Mouse (Mus musculus): ENCODE measurements at regions not wholly inside any gene's neighbourhood (a gene's known extent, or its start where the extent isn't known, plus 50 kb on each side); places are given as distances from the start of the nearest gene placed in this dataset.

GRCm38 (mm10) chr13:69279647-69280046 is 253.9 kb upstream of the Nsun2 start:
- DNase-seq (ENCODE audit: low spot score in 2 of 2): no peak

DNA sequence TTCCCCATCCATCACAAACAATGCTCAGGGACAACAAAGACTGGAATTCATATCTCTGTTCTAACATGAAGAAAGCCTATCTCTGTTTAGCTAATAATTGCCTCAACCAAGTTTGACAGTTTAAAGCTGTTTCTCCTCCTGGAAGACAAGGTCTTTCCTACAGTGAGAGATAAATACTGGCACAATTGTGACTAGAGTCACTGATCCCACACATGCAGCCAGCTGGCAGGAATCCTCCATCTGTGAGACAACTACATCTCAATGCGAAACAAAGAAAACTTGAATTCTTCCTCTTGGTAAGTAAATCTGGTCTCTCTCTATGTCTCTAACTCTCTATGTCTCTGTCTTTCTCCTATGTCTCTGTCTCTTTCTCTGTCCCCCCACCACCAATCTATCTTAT is 239.1 kb upstream of the Nsun2 start:
- DNase-seq (ENCODE audit: low spot score in 2 of 2): peak; percentile 58 to 66

DNA sequence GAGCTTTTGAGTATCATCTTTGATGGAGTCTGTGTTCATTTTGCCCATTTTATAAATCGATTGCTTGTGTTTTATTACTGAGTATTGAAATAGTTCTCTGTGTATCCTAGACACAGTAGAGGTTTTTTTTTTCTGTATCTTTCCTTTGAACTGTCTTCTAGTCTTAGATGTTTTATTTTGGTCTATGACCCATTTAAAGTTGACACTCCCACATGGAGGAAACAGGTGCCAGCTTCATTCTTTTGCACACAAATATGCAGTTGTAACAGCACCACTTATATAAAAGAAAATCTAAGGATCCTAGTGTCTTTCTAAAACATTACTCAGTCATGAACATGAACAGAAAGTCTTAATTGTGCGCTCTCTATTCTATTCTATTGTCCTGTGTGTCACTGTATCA is 230.2 kb upstream of the Nsun2 start:
- DNase-seq (ENCODE audit: low spot score in 2 of 2): peak; percentile 21 to 31

GRCm38 (mm10) chr13:69330412-69331000 is 203.0 kb upstream of the Nsun2 start:
- peak; percentile 32 to 53 for DNase-seq (ENCODE audit: low spot score in 2 of 2)

- peak; percentile 12 to 21 for DNase-seq (ENCODE audit: low spot score in 2 of 2)
Observed at GRCm38 (mm10) chr13:69331537-69332435, 201.8 kb upstream of the Nsun2 start.

DNA sequence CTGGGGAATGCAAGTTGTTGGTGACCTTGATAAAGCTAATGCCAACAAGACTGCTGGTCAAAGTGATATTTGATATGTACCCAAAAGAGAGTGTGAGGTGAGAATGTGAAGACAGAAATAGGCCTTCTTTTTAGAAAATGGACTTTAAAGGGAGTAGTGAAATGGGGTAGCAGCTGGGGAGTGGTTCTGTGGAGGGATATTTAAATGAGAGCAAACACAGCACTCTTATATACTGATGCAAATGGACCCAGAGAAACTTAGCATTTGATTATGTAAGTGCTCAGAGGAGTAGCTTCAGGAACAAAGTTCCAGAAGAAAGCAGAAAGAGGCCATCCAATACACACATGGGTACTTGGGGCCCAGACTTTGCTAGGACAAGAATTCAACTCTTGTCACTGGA is 189.7 kb upstream of the Nsun2 start:
- DNase-seq (ENCODE audit: low spot score in 2 of 2): no peak

GRCm38 (mm10) chr13:69357435-69357834 is 176.1 kb upstream of the Nsun2 start:
- peak; percentile 56 to 63 for DNase-seq (ENCODE audit: low spot score in 2 of 2)

GRCm38 (mm10) chr13:69365880-69366490 is 167.6 kb upstream of the Nsun2 start:
- no peak for DNase-seq (ENCODE audit: low spot score in 2 of 2)

DNA sequence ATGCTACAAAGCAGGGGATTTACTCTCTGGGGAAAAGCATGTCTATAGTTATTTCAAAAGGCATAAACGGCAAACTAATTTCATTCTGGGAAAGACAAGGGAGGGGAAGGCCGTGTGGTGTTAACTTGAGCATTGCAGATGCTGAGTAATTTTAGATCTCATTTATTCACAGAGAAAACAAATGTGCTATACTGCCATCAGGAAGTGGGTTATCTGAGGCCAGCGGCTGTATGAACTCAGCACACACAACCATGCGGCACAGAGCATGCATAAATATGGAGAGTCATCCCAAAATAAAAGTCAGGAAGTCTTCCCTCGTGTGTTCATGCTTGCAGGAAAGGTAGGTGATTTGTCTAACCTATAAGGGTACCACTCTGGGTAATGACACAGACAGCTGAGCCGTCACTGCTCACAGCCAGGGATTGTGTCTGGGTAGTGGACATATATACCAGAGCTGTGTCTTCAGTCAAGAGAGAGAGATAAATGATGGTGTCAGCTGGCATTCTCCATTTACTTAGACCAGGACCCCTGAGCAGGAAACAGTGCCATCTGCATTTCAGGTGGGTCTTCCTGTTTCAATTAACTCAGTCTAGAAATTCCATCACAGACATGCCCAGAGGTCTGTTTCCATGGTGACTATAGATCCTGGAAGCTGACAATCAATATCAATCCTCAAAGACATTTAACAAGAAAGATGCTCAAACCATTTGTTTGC is 160.3 kb upstream of the Nsun2 start:
- peak in 1 of 2 experiments; percentile 21 for DNase-seq (ENCODE audit: low spot score in 2 of 2)

- DNase-seq (ENCODE audit: low spot score in 2 of 2): no peak
Observed at GRCm38 (mm10) chr13:69373816-69374142, 159.8 kb upstream of the Nsun2 start.

GRCm38 (mm10) chr13:69380403-69380802 is 153.1 kb upstream of the Nsun2 start:
- no peak for DNase-seq (ENCODE audit: low spot score in 2 of 2)

DNA sequence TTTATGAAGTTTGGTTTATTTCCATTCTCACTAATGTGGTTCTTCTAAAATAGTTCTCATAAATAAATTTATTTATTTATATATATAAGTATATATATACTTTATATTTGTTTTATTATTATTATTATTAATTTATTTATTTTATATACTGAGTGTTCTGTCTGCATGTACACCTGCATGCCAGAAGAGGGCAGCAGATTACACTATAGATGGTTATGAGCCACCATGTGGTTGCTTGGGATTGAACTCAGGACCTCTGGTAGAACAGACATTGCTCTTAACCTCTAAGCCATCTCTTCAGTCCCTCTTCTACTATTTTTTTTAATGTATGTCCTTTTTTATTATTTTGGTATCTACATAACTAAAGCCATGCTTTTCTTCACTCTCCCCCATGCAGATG is 148.8 kb upstream of the Nsun2 start:
- DNase-seq (ENCODE audit: low spot score in 2 of 2): no peak

DNA sequence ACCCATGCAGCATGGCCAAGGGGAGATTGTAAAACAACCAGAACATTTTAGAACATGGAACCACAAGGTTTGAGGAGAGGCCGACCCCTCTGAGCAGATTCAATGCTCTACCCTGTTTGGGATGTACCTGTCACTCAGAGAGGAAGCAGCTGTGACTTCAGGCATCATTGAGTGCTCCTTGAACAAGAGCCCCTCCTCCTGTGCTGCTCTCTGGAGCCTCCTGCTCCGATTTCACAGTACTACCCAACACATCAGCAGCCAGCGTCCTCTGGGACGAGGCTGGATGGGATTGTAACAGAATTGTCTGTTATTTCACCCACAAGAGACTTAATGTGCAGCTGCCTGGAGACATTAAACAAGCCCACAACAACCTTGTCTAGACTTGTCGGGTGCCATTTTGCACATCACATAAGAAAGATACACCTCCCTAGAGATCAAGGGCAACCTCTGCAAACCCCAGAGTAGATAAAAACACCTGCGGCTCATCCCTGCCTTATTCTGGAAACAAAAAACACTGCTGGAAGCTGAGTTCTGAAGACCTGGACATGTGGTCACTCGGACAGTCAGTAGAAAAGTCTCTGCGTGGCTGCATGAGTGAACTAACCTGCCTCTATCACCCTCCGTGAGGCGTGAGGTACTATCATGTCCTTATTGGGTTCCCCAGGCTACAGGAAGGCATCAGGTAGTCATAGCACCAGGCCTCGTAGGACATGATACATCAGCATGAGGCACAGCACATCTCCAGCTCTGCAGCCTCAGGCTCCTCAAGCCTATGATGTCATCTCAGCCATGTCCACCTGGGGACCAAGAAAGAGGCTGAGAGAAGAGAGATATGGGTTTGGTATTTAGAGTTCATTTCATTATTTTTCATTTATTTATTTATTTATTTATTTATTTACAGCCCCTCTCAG is 140.4 kb upstream of the Nsun2 start:
- DNase-seq (ENCODE audit: low spot score in 2 of 2): no peak

- DNase-seq (ENCODE audit: low spot score in 2 of 2): no peak
Observed at GRCm38 (mm10) chr13:69394544-69394943, 139.0 kb upstream of the Nsun2 start.

GRCm38 (mm10) chr13:69410359-69410758 is 123.2 kb upstream of the Nsun2 start:
- DNase-seq (ENCODE audit: low spot score in 2 of 2): no peak

DNA sequence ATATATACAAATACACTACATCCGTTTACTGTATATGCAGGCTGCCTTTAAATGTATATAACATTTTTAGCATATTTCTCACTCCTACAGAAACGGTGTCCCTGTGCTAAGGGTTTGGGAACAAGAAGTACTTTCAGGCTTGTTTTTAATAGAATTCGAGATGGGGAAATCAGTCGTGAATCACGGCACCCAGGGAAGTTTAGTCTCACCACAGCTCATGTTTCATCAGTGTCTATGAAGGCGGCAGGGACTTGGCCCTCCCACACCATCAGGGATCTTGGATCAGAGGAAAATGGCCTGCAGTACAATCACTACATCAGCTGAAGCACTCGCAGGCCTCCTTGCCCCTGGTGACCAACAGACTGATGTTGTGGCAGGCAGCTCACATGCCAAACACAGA is 118.7 kb upstream of the Nsun2 start:
- peak; percentile 19 to 38 for DNase-seq (ENCODE audit: low spot score in 2 of 2)

DNA sequence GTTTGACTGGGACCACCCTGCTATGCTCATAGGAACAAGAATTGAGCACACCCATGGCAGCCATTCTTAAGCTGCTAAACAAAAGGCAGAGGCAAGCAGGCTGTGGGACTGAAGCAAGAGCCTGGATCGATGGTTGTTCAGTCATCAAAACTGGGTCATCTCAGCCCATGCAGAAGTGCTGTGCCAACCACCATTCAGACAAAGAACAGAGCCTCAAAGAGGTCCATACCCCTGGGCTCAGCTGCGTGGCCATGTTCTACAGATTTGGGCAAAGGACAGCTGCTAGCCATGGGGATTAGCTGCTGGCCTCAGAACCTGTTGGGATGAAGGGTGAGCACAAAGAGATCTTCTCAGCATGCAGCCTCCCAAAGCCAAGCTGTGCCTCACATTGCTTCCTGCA is 116.8 kb upstream of the Nsun2 start:
- no peak for DNase-seq (ENCODE audit: low spot score in 2 of 2)

DNA sequence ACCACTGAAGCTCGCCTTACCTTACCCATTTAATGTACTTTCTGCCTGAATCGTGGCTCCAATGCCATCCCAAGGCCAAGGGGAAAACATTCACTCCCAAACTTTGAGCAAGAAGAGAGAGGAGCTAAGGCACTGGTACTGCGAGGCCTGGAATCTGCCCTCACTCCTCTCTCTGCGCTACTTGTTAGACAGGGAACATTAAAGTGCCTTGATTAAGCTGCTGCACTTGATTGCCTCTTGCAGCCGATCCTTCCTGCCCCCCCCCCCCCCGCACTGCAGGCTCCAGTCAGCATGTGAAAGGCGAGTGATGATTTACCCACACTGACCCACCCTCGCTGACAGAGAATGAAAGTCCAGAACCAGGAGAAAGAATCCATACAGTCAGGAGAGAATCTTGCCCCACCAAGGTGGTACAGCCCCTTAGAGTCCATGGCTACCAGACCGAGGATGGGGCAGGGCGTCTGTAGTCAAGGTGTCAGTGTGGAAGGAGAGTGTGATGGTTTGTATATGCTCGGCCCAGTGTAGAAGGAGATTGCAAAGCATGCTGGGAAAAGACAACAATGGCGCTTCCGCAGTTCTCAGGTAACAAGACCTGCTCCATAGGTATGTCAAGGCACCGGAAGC is 115.6 kb upstream of the Nsun2 start:
- DNase-seq (ENCODE audit: low spot score in 2 of 2): no peak

DNA sequence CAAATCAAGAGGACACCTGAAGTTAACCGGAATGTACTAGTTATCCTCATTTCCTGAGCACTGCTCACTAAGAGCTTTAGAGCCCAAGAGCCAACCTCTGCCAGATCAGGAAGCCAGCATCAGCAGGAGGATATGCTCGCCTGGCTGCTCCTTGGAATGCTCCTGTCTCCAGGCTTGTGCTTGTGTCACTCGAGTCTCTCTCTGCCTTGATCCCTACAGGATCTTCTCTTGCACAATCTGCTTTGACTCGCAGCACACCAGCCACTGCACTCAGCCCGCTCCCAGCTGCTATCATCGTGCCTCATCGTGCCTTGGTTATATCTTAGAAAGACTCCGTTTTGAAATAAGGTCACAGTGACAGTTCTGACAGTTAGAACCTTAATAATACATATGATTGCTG is 113.4 kb upstream of the Nsun2 start:
- no peak for DNase-seq (ENCODE audit: low spot score in 2 of 2)

- no peak for DNase-seq (ENCODE audit: low spot score in 2 of 2)
Observed at GRCm38 (mm10) chr13:69421966-69422365, 111.6 kb upstream of the Nsun2 start.

DNA sequence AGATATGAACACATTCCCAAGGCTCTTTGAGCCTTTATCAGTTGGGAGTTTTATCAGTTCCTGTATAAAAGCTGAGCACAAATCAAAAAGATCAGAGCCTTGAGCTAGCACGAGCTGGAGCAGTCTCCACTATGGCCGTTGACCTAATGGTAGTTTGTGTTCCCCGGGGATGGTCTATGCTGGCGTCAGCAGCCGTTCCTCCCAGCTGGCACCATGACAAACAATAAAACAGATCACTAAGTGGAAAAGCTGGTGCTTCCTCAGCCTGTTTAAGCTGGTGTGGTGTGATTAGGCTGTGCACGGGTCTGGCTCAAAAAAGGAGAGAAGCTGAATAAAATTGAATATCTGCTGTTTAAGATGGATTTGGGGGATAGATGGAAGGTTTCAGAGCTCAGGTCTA is 107.4 kb upstream of the Nsun2 start:
- no peak for DNase-seq (ENCODE audit: low spot score in 2 of 2)
